Mouse (Mus musculus) left cerebral cortex, postnatal 36 days (tissue): ENCODE measurements around the gene Vwa5b1. TPM values are rescaled to one million over a fixed set of nuclear protein-coding genes. Genes with fewer than 3 reads are reported as not detected.

Experiments used
- DNase-seq, 2 experiments: peaks; one replicate each; pipeline ENCODE4 v3.0.0; 2021 to 2022; ENCODE audit warnings: low spot score in 2 of 2, mixed read lengths in 1 of 2
- intact Hi-C: fragments of 180-260 bp; cut with DNase I; formaldehyde crosslinking; loops from one replicate; pipeline ENCODE4 v1.15.1; 2025
- total RNA-seq, 2 experiments: library from RNA; stranded (reverse); gene quantifications; 2 replicates each; pipeline ENCODE4 v1.2.3; 2021

Vwa5b1 gene
- 1 to 10 TPM; 4.9 to 5.0 TPM for total RNA-seq

DNA sequence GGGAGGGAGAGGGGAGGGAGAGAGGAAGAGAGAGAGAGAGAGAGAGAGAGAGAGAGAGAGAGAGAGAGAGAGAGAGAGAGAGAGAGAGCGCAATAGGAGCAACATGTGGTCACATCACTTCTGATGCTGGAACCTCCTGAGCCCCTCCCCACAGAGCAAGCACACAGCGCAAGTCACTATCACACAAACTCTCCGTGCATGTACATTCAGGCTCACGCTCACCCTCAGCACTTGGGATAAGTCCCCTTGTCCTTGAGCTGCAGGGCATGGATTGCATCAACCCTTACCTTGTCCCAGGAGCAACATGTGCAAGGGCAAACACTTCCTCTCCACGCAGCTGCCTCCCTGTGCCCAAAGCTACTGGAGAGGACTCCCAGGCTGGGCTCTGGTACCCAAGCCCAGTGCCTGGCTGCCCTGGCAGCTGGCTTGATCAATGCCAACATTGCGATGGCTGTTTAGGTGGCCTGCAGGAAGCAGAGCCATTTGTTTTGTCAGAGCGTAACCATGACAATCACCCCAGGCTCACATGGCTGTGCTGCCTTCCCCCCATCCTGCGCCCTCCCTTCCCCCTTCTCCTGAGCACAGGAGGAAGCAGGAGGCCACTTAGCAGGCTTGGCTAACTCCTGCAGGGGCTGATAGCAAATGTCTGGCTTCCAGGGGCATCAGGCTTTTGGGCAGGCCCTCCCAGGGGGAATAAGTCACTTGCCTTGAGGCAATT lies at the start of gene Vwa5b1:
Vwa5b1 (minus strand) TSS at position 457 of the 718 bp plus-strand sequence.
- intact Hi-C loops = no loop called here
- DNase-seq = no peak

DNA sequence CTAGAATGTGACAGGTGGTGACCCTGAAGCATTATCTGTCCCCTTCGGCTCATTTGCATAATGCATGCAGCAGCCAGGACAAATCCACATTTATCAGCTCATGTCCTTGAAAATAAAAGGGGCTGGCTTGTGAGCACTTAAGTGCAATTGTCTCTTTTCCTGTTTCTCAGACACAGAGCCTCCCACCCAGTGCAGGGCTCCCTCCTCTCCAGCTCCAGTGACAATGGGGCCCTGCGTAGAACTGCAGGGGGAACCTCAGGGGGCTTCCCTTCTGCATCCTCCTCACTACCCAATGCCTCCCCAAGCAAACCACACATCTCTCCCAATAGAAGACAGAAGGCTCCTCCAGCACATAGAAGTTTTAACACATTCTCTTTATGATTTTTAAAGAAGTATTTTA lies 47.1 kb upstream of the Vwa5b1 start:
- no peak for DNase-seq
- intact Hi-C loops = loop anchor here (5.0 kb wide), 1 partner anchor 100 kb away; no protein-coding TSS in a partner anchor

DNA sequence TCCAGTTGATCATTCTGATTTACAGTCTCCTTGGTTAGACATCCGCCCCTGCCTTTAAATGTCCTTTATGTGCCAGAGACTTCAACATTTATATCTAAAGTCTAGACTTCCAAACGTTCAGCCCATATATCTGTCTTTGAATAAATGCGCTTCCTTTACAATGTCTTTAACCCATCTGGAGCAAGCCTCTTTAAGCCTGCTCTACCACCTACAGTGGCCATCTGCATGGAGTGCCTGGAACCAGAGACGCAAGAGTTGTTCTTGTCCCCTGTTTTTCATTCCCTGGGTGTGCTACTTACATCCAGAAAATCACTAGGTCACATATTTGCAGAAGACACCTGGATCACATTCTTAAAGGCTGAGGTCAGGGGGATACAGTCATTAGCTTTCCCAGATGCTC lies 44.4 kb upstream of the Vwa5b1 start:
- no peak for DNase-seq
- intact Hi-C loops = loop anchor here (5.0 kb wide), 1 partner anchor 98 kb away; no protein-coding TSS in a partner anchor

DNA sequence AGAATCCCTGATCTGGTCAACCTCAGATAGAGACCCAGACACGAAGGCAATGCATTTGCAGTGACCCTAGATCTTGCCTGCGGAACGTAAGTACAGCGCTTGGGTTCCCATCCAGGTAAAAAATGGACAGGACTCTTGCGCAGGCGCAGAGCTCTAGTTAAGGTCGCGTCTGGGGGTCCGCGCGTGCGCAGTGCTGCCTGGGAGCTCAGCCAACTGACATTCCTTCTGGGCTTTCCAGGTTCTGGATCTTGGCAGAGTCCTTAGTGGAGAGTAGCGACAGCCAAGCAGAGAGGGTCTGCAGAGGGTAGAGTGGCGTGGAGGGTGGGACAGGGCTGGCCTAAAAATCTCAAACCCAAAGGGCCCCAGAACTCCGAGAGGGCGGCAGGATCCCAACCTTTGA lies 41.9 kb upstream of the Vwa5b1 start:
- DNase-seq = peak; percentile 59 to 61
- intact Hi-C loops = no loop called here

DNA sequence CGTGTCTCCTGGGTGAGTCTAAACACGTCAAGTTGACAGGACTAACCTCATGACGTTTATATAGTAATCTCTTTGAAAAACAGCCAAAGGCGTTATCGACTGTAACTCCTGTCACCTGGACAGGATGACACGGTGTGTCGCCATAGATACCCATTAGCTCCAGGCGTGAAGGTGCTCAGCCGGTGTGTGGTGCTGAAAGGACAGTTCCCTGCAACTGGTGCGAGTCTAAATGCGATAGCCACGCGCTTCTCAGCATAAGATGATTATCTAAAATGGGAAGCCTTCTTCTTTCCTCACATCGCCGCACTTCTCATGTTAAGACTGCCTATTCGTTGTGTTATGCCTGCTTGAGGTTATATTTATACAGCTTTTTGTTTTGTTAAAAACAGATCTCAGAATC lies 40.8 kb upstream of the Vwa5b1 start:
- intact Hi-C loops = no loop called here
- DNase-seq = no peak

DNA sequence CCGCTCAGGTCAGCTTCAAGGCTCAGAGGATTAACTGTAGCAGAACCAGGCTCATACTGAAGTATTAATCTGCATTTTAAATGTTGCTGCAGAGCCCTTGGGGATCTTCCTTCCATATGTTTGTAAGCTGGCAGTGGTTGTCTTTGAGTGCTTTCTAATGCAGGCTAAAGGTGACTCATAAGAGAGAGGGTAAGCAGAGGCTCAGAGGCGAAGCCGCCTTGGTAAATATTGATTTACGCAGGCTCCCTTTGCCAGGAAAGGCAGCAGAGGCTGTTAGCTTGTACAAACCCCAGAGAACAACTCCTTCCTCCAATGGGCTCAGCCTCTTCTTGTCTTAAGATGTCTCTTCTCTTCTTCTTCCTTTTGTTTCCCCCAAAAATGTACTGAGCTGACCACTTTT lies 36.5 kb upstream of the Vwa5b1 start:
- intact Hi-C loops = no loop called here
- no peak for DNase-seq

DNA sequence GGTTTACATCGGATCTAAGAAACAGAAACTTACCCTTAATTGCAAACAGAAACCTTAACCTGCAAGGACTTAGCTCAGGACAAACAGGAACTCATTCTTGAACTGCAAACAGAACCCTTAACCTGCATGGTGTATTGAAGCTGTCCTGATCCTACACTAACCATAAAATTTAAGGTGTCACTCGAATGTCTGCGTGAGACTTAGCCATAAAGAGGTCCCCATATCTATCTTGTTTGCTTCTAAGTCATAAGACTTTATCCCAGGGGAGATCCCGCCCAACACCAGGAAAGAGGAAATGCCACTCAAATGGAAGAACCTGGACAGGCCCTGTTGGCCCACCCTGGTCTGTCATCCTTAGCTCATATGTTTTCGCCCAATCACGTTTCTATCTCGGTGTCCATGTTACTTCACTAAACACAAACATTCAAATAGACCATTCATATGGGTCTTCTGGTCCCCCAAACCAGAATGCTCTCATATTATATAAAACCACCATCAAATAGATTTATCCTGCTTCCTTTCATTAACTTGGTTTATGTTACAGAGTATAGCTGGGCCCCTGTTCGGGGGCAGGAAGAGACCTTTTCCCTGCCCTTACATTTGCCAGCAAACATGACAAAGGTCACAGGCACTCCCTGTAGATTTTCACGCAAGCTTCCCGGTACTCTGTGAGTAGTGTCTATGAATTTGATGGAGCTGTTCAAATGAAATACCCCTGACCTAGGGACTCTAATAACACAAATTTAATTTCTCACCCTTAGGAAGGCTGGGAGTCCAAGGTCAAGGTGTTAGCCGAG lies 34.6 kb upstream of the Vwa5b1 start:
- no peak for DNase-seq
- intact Hi-C loops = no loop called here

DNA sequence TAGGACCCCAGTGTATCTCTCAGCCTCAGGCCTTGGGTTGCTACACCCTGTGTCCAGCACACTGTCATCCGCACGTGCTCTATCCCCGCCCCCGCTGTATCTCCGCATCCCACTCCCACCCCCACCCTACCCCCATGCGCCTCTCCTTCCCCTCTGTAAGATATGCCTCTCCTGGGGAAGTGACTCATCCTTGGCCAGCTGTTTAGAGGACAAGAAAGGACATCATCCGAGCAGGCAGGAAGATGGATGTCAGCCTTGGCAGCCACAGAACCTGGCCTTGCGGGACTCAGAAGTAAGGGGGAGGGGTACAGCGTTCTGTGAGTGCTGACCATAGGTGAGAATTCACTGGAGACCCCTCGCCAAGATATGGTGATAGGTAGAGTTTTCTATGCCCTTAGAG lies 30.8 kb upstream of the Vwa5b1 start:
- intact Hi-C loops = no loop called here
- no peak for DNase-seq

DNA sequence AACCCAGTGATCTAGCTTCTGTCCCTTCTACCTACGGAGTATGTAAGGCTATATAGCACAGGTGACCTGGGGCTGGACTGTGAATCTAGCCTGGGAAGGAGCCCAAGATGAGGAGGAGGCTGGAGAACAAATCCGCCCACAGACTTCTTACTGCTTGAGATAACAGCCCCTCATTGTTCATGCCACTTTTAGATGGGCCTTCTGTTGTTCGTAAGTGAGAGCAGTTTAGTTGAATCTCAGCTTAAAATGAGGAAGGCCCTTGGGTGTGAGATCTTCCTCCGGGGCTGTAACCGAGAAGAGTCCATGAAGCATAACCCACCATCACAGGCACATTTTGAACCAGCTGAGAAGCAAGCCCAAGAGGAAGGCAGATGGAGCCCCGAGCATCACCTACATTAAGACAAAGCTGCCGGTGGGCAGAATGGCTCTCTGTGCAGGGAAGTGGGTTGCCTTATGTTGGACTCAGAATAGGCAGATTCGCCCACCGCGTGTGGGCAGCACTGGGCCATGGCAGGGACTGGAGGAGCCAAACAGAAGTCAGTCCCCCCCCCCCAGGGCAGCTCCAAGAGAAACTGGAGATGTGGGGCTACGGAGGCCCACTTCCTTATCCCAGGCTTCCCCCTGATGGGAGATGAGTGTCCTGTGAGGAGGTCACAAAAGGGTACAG lies 24.4 kb upstream of the Vwa5b1 start:
- intact Hi-C loops = loop anchor here (5.0 kb wide), 1 partner anchor 78 kb away; no protein-coding TSS in a partner anchor
- peak; percentile 67 to 70 for DNase-seq

DNA sequence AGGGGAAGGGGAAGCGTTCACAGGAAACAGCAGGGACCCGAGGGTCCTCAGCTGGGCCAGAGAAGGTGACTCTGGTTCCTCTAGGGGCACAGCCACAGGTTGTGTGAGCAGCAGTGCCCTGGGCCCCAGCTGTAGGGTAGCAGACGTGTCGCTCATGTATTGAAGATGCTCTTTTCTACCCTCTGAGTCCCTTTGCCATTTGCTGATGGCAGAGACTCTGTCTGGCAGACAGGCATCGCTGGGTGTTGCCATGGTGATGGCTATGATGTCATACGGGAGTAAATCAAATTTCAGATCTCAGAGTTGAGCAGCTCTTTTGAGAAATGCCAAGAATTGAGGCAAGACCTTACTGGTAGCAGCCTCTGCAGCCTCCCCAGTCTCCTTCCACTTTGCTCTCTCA lies 17.4 kb upstream of the Vwa5b1 start:
- intact Hi-C loops = no loop called here
- no peak for DNase-seq

DNA sequence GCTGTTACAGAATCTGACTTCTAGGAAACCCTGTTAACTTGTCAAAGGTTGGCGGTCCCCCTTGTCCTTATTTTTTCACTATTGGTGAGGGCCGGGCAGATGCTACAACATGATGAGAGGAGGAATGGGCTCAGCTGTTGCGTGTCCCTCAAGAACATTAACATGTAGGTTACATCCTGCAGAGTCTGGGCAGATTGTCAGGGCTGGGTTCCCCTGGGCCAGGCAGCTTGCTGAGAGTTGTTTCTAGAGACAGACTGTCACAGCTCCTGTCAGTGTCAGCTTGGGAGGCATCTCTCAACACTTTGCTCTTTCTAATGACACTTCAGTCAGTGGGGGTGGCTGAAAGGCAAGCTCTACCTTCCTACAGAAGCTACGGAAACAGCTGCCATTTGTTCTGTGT lies 16.2 kb upstream of the Vwa5b1 start:
- no peak for DNase-seq
- intact Hi-C loops = no loop called here

DNA sequence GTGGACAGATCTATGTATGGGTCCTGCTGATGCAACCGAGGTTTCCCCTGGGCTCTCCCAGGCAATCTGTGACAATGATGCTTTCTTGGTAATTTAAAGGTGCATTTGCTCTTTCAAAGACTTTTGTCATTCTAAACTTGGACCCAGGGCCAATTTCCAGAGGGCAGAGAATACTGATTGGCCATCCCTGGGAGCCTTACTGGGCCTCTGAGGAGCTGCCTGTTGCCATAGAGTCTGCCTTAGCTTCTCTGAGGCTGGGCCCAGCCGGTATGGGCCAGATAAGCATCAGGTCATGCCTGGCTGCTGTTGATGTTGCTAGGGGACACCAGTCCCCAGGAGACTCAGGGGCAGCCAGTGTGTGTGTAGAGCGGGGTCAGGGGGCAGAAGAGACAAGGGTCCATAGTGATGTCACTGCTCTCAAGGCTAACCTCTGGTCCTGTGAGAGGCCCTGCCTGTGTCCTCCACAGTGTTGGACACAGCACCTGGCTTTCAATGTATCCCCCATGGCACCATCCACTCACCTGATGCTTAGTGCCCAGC lies 12.5 kb upstream of the Vwa5b1 start:
- intact Hi-C loops = no loop called here
- no peak for DNase-seq

DNA sequence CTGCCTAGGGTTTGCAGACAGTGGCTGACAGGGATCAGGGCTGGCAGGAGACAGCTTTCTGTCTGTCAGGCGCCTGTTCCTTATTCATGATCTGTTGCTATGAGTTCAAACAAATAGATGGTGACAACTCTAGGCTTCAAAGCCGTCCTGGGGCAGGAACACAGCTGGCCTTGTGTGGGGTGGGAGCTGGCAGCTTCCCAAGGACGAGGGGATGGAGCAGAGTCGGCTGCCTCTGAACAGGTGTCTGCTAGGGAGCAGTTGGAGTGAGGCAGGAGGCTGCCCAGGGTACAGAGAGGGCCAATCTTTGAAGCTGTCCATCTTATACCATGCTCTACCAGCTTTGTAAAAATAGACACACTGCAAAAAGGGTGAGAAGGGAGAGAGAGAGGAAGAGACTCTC lies 6.6 kb upstream of the Vwa5b1 start:
- no peak for DNase-seq
- intact Hi-C loops = no loop called here

DNA sequence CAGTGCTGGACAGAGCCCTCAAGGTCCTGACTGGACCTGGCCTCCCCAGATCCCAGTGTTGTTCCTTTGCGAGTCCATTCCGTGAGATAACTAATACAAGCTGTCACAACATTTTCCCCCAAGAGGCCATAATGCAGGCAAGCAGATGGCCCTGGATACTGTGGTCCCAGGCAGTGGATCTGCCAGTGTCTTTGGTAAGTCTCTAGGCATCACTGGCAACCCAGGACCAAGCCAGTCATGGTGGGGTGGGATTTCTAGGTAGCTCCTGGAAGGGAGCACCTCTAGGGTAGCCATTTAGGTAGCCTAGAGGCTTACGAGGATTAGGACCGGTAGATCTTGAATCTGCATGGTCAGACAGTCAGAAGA lies 445 bp upstream of the Vwa5b1 start:
- intact Hi-C loops = no loop called here
- no peak for DNase-seq

DNA sequence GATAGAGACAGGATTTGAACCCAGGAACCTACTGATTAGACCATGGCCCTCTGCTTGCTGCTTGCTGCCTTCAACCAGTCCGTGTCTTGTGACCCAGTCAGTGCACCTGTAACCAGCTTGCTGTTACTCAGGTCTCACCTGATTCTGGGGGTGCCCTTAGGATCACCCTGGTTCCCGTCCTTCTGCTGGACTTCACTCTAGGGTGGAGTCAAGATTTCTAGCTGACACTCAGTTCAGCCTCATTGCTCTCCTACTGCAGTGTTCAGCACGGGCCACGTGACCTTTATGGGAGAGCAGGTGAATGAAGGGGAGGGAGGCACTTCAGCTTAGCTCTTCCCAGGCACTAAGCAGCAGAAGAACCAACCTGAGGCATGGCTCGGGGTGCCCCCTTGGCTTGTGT lies 7.4 kb downstream of the Vwa5b1 start:
- DNase-seq = no peak
- intact Hi-C loops = no loop called here

DNA sequence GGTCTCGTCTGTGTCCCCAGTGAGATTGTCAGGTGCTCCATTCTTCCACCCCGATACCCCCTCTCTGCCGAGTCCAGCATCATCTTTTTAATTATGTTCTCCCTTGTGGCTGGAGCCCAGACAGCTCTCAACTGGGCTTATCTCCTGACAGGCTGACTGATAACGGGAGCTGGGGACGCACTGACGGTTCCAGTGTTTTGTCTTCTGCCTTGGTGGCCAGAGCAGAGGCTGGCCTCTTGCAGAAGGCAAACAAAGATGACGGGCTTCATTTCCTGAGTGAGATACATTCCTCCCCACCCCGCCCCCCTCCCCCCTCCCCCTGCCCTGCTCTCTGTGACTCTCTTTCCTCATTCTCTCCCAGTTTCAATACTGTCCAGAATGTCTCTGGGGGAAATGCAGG lies 21.2 kb downstream of the Vwa5b1 start:
- intact Hi-C loops = no loop called here
- no peak for DNase-seq

DNA sequence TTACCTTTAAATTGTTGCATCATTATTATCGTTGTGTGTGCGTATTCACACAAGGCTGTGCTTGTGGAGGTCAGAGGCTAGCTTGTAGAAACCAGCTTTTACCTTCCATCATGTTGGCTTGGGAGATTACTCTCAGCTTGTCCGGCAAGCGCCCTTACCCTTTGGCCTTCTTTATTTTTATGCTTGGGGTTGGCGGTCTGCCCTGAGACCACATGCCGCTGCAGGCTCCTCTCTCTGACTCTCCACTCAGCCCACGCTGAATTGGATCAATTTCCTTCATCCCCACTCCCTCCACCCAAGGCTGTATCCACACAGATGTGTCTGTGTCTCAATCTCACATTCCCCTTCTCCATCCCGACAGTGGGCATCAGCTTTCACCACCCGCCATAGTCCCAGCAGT lies 33.8 kb downstream of the Vwa5b1 start:
- intact Hi-C loops = no loop called here
- DNase-seq = no peak

DNA sequence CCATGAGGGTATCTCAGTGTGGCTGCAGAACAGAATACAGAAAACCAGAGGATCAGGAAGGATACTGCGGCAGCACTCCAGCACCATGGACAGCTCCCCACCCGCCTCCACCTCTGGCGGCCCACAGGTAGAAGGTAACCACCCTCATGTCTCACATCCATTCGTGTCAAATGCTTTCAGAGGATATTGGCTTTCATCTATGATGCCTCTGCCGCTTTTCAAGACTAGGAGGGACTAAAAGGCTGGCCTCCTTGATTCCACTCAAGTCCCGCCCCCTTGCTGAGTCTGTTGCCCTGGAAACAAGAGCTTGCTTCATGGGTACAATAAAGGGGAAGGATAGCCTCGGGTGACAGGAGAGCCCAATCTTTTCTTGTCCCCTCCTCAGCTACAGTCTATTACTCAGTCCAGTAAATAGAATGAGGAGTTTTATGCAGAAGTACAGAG lies 37.8 kb downstream of the Vwa5b1 start:
- intact Hi-C loops = no loop called here
- DNase-seq = peak in 1 of 2 experiments; percentile 43

DNA sequence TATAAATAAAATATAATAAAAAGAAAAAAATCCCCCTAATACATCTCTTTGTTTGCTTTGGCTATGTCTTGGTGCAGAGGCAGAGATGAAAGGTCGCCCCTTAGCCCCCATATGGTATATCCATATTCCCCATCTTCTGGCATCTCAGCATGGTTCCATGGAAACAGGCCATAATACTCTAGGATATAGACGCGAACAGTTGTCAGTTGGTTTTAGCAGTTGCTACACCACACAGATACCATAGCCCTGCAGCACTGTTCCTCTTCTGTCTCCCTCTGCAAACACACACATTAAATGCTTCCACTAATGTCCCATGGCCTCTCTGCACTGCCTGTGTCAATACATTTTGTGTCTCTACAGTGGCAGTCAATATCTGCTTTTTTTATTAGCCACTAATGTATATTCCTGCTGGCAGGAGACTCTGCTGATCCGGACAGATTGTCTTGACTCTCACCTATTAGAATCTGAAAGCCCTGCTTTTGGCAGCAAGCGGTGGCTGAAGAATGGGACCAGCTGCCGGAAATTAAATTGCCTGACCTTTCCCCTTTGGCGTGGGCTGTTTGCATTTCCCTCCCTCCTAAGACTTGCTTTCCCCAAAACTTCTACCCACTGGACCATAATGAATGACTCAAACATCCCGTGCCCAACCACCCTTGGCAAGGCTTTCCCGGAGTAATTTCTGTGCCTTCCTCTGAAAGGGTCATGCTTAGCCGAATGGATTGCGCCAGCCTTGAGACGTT lies 39.1 kb downstream of the Vwa5b1 start:
- intact Hi-C loops = no loop called here
- DNase-seq = no peak

DNA sequence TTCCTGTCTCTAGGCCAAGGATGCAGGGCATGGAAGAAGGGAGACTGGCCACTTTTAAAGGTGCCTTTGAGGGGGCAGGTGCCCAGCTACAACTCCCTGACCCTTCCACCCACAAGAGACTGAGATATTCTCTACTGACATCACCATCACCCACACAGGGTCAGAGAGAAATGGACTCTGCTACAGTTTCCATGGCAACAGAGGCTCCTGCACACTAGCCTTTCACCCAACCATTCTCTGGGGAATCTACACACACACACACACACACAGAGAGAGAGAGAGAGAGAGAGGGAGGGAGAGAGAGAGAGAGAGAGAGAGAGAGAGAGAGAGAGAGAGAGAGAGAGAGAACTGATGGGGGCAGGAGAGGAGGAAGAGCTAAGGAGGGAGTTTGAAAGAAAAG lies 50.7 kb downstream of the Vwa5b1 start:
- intact Hi-C loops = loop anchor here (5.0 kb wide), 2 partner anchors 72 to 97 kb away; no protein-coding TSS in a partner anchor
- DNase-seq = no peak
